Mouse (Mus musculus): Measurements from ENCODE around the gene Mrps17. TPM values are rescaled to one million over a fixed set of nuclear protein-coding genes. Genes with fewer than 3 reads are reported as not detected.
"Not testable (repeated sequence)": the region's sequence is repeated elsewhere in the genome, so short reads cannot be mapped to it uniquely, and the experiment has no call there.

The Mrps17 gene
- 10 to 100 TPM; 72.9 to 92.8 (median 78.4) TPM for total RNA-seq (2022)

GRCm38 (mm10) chr5:129715326-129715861 lies at the start of gene Mrps17:
Gene Mrps17 (plus strand): TSS chr5:129715497.
- DNase-seq (ENCODE audit: low spot score in 2 of 2) = peak; percentile 87 to 90

GRCm38 (mm10) chr5:129666271-129666909 lies 48.9 kb upstream of the Mrps17 start:
- DNase-seq (ENCODE audit: low spot score in 2 of 2) = no peak

- DNase-seq (ENCODE audit: low spot score in 2 of 2) = no peak
Measured at GRCm38 (mm10) chr5:129667851-129668250, 47.4 kb upstream of the Mrps17 start.

- DNase-seq (ENCODE audit: low spot score in 2 of 2) = no peak
Measured at GRCm38 (mm10) chr5:129669453-129670035, 45.8 kb upstream of the Mrps17 start.

- peak; percentile 59 to 83 for DNase-seq (ENCODE audit: low spot score in 2 of 2)
Measured at GRCm38 (mm10) chr5:129670036-129670458, 45.2 kb upstream of the Mrps17 start, which contains the start of gene Zfp11. Gene Zfp11 (minus strand): TSS chr5:129670099.

GRCm38 (mm10) chr5:129685141-129685540 lies 30.2 kb upstream of the Mrps17 start:
- not testable (repeated sequence) for DNase-seq (ENCODE audit: low spot score in 2 of 2)

GRCm38 (mm10) chr5:129687621-129688020 lies 27.7 kb upstream of the Mrps17 start:
- no peak for DNase-seq (ENCODE audit: low spot score in 2 of 2)

GRCm38 (mm10) chr5:129690528-129690927 lies 24.8 kb upstream of the Mrps17 start:
- DNase-seq (ENCODE audit: low spot score in 2 of 2) = no peak

- no peak for DNase-seq (ENCODE audit: low spot score in 2 of 2)
Measured at GRCm38 (mm10) chr5:129700506-129700905, 14.8 kb upstream of the Mrps17 start.

GRCm38 (mm10) chr5:129701706-129702105 lies 13.6 kb upstream of the Mrps17 start:
- no peak for DNase-seq (ENCODE audit: low spot score in 2 of 2)

GRCm38 (mm10) chr5:129703368-129703767 lies 11.9 kb upstream of the Mrps17 start:
- DNase-seq (ENCODE audit: low spot score in 2 of 2) = no peak

- no peak for DNase-seq (ENCODE audit: low spot score in 2 of 2)
Measured at GRCm38 (mm10) chr5:129708412-129708811, 6.9 kb upstream of the Mrps17 start, which contains the start of gene Sept14. Gene Sept14 (minus strand): TSS chr5:129708512.

- no peak for DNase-seq (ENCODE audit: low spot score in 2 of 2)
Measured at GRCm38 (mm10) chr5:129717016-129717415, 1.7 kb downstream of the Mrps17 start.

- no peak for DNase-seq (ENCODE audit: low spot score in 2 of 2)
Measured at GRCm38 (mm10) chr5:129720176-129720575, 4.9 kb downstream of the Mrps17 start.

GRCm38 (mm10) chr5:129724268-129724667 lies 9.0 kb downstream of the Mrps17 start:
- no peak for DNase-seq (ENCODE audit: low spot score in 2 of 2)

GRCm38 (mm10) chr5:129724834-129725773 lies 9.8 kb downstream of the Mrps17 start, which contains the start of gene Nipsnap2:
Gene Nipsnap2 (plus strand): TSS chr5:129725063.
- peak; percentile 77 to 93 for DNase-seq (ENCODE audit: low spot score in 2 of 2)

- no peak for DNase-seq (ENCODE audit: low spot score in 2 of 2)
Measured at GRCm38 (mm10) chr5:129725774-129726392, 10.6 kb downstream of the Mrps17 start.

- DNase-seq (ENCODE audit: low spot score in 2 of 2) = no peak
Measured at GRCm38 (mm10) chr5:129726784-129727183, 11.5 kb downstream of the Mrps17 start.

GRCm38 (mm10) chr5:129729286-129729685 lies 14.0 kb downstream of the Mrps17 start:
- no peak for DNase-seq (ENCODE audit: low spot score in 2 of 2)

GRCm38 (mm10) chr5:129730344-129730743 lies 15.0 kb downstream of the Mrps17 start:
- DNase-seq (ENCODE audit: low spot score in 2 of 2) = no peak

- no peak for DNase-seq (ENCODE audit: low spot score in 2 of 2)
Measured at GRCm38 (mm10) chr5:129731021-129731420, 15.7 kb downstream of the Mrps17 start.
